Mouse (Mus musculus): ENCODE measurements around the gene Polr2j. TPM values are rescaled to one million over a fixed set of nuclear protein-coding genes. Genes with fewer than 3 reads are reported as not detected.

Polr2j gene
- 196 and 200 TPM in 2 replicates for polyA plus RNA-seq (2015; fragmentation: Nextera tagmentation; extraction: Ambion mirVana)

- H3K9me3 ChIP-seq, result no peaks in the 10 kb centered on the region
- H3K9ac ChIP-seq, result peak within 1 kb of the TSS; percentile 98
- peak; percentile 95 for ATAC-seq (replicated peaks)
- H3K27ac ChIP-seq, result peak within 1 kb of the TSS; percentile 83
- H3K27me3 ChIP-seq (replicated peaks), result no peaks in the 10 kb centered on the region
- H3K4me1 ChIP-seq, result peaks cover 26% of the 10 kb centered on the region
- 3% methylated on average over 42 of the region's 42 CpGs for WGBS
- peak within 1 kb of the TSS; percentile 94 for H3K4me2 ChIP-seq
- H3K36me3 ChIP-seq (replicated peaks), result peaks cover 12% of the 10 kb centered on the region
- H3K4me3 ChIP-seq, result peak within 1 kb of the TSS; percentile 98
These were observed at the start of gene Polr2j for GRCm38 (mm10) chr5:136115891-136116783. Gene Polr2j, plus strand, starts transcription at chr5:136116631.

DNA sequence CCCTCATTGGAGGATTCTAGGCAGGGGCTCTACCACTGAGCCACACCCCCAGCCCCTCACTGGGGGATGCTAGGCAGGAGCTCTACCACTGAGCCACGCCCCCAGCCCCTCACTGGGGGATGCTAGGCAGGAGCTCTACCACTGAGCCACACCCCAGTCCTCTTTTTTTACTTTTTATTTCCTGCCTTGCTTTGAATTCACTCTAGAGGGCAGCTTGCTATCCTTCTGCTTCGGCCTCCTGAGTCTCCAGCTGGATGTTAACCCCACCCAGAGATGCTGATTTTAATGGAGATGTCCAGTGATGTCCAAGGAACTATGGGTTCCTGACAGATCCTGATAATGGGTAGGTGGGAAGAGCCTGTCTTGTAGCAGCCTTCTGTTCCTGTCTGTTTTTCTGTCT is 47.0 kb upstream of the Polr2j start:
- H3K4me1 ChIP-seq, result no peaks in the 10 kb centered on the region
- no peaks in the 10 kb centered on the region; the same call in 1 of the 2 replicates for H3K27me3 ChIP-seq (replicated peaks)
- H3K27ac ChIP-seq, result no peak overlapping the region
- H3K4me3 ChIP-seq, result no peak overlapping the region
- no peak overlapping the region for H3K9ac ChIP-seq
- no peaks in the 10 kb centered on the region for H3K36me3 ChIP-seq (replicated peaks)
- ATAC-seq (replicated peaks), result no peak
- no peaks in the 10 kb centered on the region for H3K9me3 ChIP-seq
- H3K4me2 ChIP-seq, result no peak overlapping the region
- WGBS, result 58% methylated on average over 2 of the region's 2 CpGs

- 56% methylated on average over 6 of the region's 6 CpGs for WGBS
- Histone ChIP-seq H3K9me3 (no peaks in the 10 kb centered on the region), H3K27ac (no peak overlapping the region), H3K4me2 (no peak overlapping the region), H3K9ac (no peak overlapping the region), H3K27me3 (replicated peaks) (no peaks in the 10 kb centered on the region; the same call in 1 of the 2 replicates), H3K4me1 (no peaks in the 10 kb centered on the region), H3K4me3 (no peak overlapping the region), H3K36me3 (replicated peaks) (no peaks in the 10 kb centered on the region)
- no peak for ATAC-seq (replicated peaks)
These were observed 43.4 kb upstream of the Polr2j start for GRCm38 (mm10) chr5:136073051-136073450.

GRCm38 (mm10) chr5:136073526-136073925 is 42.9 kb upstream of the Polr2j start:
- no peaks in the 10 kb centered on the region for H3K4me1 ChIP-seq
- no peak overlapping the region for H3K27ac ChIP-seq
- no peak overlapping the region for H3K4me2 ChIP-seq
- no peaks in the 10 kb centered on the region for H3K36me3 ChIP-seq (replicated peaks)
- no peak for ATAC-seq (replicated peaks)
- H3K27me3 ChIP-seq (replicated peaks), result no peaks in the 10 kb centered on the region; the same call in 1 of the 2 replicates
- H3K4me3 ChIP-seq, result no peak overlapping the region
- H3K9ac ChIP-seq, result no peak overlapping the region
- WGBS, result 67% methylated on average over 11 of the region's 11 CpGs
- no peaks in the 10 kb centered on the region for H3K9me3 ChIP-seq

- H3K4me1 ChIP-seq, result no peaks in the 10 kb centered on the region
These were observed 41.4 kb upstream of the Polr2j start for GRCm38 (mm10) chr5:136075076-136075475.

GRCm38 (mm10) chr5:136076284-136076683 is 40.1 kb upstream of the Polr2j start:
- Histone ChIP-seq H3K36me3 (replicated peaks) (no peaks in the 10 kb centered on the region), H3K9ac (no peak overlapping the region), H3K9me3 (no peaks in the 10 kb centered on the region), H3K4me2 (no peak overlapping the region), H3K27me3 (replicated peaks) (no peaks in the 10 kb centered on the region), H3K4me3 (no peak overlapping the region), H3K4me1 (no peaks in the 10 kb centered on the region), H3K27ac (no peak overlapping the region)
- 54% methylated on average over 7 of the region's 7 CpGs for WGBS
- ATAC-seq (replicated peaks), result no peak

More at GRCm38 (mm10) chr5:136075076-136075475, 41.4 kb upstream of the Polr2j start:
- Histone ChIP-seq H3K4me3 (no peak overlapping the region), H3K4me2 (no peak overlapping the region), H3K9me3 (no peaks in the 10 kb centered on the region), H3K9ac (no peak overlapping the region), H3K27me3 (replicated peaks) (no peaks in the 10 kb centered on the region), H3K27ac (no peak overlapping the region), H3K36me3 (replicated peaks) (no peaks in the 10 kb centered on the region)
- ATAC-seq (replicated peaks), result no peak
- WGBS, result 89% methylated on average over 5 of the region's 5 CpGs

DNA sequence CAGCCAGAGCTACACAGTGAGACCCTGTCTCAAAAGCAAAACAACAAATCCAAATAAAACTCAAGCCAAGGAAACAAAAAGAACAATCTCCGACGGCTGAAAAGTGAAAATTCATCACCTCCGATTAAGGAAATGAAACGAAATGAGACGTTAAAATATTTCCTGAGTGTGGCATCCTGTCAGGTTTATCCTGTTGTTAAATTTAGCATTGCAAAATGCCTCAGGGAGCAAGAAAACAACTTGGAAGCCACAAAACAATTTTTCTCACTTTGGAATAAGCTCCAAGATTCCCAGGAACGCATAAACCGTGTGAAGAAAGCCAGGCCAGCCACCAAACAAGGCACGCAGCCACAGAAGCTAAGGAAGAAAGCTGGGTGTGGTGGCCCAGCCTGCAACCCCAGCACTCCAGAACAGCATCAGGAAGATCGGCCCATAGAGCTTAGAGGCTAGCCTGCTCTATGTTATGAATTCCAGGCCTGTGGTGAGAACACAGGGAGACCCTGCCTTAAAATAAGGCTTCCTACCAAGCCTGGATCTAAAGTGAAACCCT is 39.4 kb upstream of the Polr2j start:
- Histone ChIP-seq H3K27ac (no peak overlapping the region), H3K27me3 (replicated peaks) (no peaks in the 10 kb centered on the region), H3K9me3 (no peaks in the 10 kb centered on the region), H3K9ac (no peak overlapping the region), H3K4me1 (no peaks in the 10 kb centered on the region), H3K4me3 (no peak overlapping the region), H3K4me2 (no peak overlapping the region), H3K36me3 (replicated peaks) (no peaks in the 10 kb centered on the region)
- ATAC-seq (replicated peaks), result no peak
- 91% methylated on average over 9 of the region's 9 CpGs for WGBS

GRCm38 (mm10) chr5:136078136-136078535 is 38.3 kb upstream of the Polr2j start:
- ATAC-seq (replicated peaks), result no peak
- no peak overlapping the region for H3K4me2 ChIP-seq
- H3K4me1 ChIP-seq, result peaks cover 1% of the 10 kb centered on the region; the same call in 1 of the 2 replicates
- H3K27me3 ChIP-seq (replicated peaks), result no peaks in the 10 kb centered on the region
- H3K9ac ChIP-seq, result no peak overlapping the region
- WGBS, result 93% methylated on average over 5 of the region's 5 CpGs
- no peak overlapping the region for H3K4me3 ChIP-seq
- no peaks in the 10 kb centered on the region for H3K36me3 ChIP-seq (replicated peaks)
- no peak overlapping the region for H3K27ac ChIP-seq
- H3K9me3 ChIP-seq, result no peaks in the 10 kb centered on the region

- ATAC-seq (replicated peaks), result no peak
- Histone ChIP-seq H3K36me3 (replicated peaks) (no peaks in the 10 kb centered on the region), H3K27ac (no peak overlapping the region), H3K4me3 (no peak overlapping the region), H3K4me2 (no peak overlapping the region), H3K9ac (no peak overlapping the region), H3K9me3 (no peaks in the 10 kb centered on the region), H3K4me1 (peaks cover 26% of the 10 kb centered on the region), H3K27me3 (replicated peaks) (no peaks in the 10 kb centered on the region)
- WGBS, result 79% methylated on average over 4 of the region's 4 CpGs
These were observed 34.1 kb upstream of the Polr2j start for GRCm38 (mm10) chr5:136082345-136082744.

DNA sequence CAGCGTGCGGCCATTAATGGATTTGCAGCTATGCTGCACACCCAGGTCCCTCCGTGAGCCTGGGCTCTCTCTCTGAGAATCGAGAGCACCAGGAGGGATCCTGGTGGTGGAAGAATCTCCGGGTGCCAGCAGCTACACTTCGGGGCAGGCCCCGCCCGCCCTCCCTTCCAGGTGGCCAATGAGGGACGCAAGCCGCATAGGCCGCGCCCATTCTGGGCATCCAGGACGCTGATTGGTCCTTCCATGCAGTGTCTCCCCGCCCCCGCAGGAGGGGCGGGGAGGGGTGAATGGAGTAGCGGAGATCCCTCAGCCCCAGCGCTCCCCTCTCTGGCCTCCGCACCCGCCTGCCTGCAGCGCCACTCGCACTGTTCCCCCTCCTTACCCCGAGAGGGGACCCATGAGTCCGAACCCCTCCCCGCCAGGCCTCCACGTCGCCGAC is 32.7 kb upstream of the Polr2j start, which contains the start of gene Rasa4:
Rasa4 (plus strand) TSS at position 248 of the 439 bp plus-strand sequence.
- peaks cover 26% of the 10 kb centered on the region for H3K4me1 ChIP-seq
- no peaks in the 10 kb centered on the region for H3K9me3 ChIP-seq
- H3K27me3 ChIP-seq (replicated peaks), result no peaks in the 10 kb centered on the region
- under 1% methylated on average over 28 of the region's 28 CpGs for WGBS
- H3K4me3 ChIP-seq, result peak within 1 kb of the TSS; percentile 71
- peak within 1 kb of the TSS; percentile 87 for H3K4me2 ChIP-seq
- no peaks in the 10 kb centered on the region for H3K36me3 ChIP-seq (replicated peaks)
- H3K27ac ChIP-seq, result peak within 1 kb of the TSS; percentile 74
- peak; percentile 97 for ATAC-seq (replicated peaks)
- peak within 1 kb of the TSS; percentile 67 for H3K9ac ChIP-seq

DNA sequence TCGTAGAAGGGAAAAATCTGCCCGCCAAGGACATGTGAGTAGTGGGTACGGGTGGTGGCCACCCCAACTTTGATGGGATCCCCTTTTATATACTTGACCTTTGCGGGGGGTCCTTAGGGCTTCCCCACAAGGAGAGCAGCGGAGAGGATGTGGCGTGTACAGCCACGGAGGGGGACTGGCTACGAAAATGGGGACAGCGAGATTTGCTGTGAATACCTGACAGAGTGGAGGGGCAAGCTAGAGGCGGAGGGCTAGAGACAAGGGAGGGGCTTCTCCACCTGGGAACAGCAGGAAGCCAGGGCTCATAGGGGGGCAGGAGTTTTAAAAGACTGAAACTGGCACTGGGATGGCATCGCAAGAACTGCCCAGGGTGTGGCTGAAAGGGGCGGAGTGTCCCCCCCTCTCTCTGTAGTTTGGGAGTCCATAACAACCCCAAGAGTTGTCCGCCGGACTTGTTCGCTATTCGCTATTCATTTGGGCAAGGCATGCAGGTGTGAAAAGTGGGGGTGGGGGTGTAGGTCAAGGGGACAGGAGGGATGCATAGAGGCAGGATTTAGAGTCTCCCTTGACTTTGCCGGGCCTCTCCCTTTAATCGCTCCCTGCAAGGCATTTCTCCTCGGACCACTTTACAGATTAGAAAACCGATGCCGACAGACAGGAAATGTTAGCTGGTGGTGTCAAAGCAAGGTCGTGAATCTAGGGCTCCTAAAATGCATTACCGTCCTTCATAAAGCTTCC is 32.1 kb upstream of the Polr2j start:
- Histone ChIP-seq H3K27ac (peak overlapping the region; percentile 74), H3K4me2 (peak overlapping the region; percentile 87), H3K9ac (peak overlapping the region; percentile 67), H3K36me3 (replicated peaks) (no peaks in the 10 kb centered on the region), H3K27me3 (replicated peaks) (no peaks in the 10 kb centered on the region), H3K9me3 (no peaks in the 10 kb centered on the region), H3K4me3 (peak overlapping the region; percentile 71), H3K4me1 (peaks cover 26% of the 10 kb centered on the region)
- WGBS, result 1% methylated on average over 23 of the region's 23 CpGs
- ATAC-seq (replicated peaks), result peak; percentile 59

Data from midbrain, embryonic 15.5 days (tissue).